Mouse (Mus musculus): ENCODE data around the gene Gm21992.

The Gm21992 gene

DNA sequence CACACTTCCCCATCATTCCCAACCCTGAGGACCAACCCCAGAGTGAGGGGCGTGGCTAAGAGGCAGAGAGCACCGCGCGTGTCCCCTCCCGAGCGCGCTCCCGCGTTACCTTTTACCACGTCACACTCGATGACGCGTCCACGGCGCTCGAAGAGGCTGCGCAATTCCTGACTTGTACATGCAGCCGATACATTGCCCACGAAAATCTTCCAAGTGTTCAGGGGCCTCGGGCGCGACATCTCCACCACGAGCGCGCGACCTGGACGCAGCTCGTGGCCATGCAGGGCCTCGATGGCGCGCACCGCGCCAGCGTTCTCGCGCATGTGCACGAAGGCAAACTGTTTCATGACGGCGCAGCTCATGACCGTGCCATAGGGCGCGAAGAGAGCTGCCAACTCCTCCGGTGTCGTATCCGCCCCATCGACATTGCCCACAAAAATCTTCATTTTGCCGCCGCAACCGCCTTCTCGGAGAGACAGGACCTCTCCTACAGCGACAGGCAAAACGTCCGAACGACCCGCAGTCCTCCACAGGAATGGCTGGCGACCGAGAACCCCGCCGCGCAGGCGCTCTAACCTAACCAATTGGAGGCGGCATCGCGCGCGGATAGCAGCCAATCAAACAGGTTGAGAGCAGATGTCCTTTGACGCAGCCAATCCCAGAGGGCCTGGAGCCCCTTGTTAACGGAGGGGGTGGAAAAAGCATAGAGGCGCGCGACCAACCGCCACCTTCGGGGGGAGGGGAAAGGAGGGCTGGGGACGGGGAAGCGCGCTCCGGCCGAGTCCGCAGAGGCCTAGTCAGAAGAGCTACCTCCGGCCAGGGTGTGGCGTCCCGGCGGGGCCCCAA lies at the start of gene Gm21992, which contains the start of gene Rbm14:
Gene Gm21992 (minus strand): TSS at position 550 of the 846 bp plus-strand sequence.
Gene Rbm14 (minus strand): TSS at position 572 of the 846 bp plus-strand sequence.
- CTCF ChIA-PET: no interaction called here

DNA sequence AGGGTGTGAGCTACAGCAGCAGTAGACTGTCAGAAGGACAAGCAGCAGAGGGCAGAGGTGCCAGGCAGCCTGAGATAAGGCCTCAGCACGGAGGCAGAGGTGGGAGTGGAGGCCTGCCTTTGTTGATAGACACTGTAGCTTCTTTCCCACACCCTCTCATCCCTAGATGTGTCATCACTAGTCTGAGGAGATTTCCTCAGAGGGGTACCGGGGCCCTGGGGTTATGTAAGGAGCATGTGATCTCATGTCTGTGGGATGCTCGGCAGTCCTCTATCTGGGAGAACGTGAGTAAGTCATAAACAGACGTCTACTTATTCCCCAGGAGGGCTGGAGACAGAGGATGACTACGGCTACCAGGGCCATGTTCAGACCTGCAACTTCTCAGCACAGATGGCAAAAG lies 47.7 kb upstream of the Gm21992 start:
- CTCF ChIA-PET: interaction anchor here (0.5 kb wide), 1 partner anchor 253 kb away, joined by 5 read pairs; no protein-coding TSS in a partner anchor

DNA sequence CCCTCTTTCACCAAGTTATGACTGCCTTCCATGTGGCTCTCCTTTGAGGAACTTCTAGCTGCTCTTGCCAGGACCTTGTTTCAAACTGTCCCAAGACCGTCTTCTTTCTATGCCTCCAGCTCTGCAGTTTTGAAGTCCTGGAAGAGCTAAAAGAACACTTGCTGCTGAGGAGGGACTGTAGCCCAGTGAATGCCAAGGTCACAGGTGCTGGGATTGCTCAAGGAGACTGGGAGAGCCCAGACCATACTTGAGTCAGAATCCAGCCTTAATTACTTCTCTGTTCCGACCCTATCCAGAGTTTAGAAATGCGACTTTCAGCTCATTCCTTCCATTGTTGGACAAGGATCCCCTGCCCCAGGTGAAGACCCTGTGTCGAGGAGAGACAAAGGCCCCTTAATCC lies 44.5 kb upstream of the Gm21992 start:
- CTCF ChIA-PET: no interaction called here

DNA sequence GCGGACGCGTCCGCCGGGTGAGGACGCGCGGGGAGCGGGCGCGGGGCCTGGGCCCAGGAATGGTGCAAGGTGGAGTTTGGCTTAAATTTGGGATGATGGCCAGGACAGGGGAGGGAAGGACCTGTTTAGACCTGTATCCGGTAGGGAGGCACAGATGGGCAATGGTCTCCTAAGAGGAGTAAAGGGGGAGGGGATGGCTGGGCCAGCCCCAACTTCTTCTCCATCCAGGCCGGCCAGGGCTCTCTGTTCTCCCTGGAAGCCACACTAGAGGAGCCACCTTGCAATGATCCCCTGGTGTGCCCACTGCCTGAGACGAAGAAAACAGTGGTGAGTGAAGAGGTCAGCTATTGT lies 44.0 kb upstream of the Gm21992 start:
- CTCF ChIA-PET: interaction anchor here (0.5 to 0.6 kb wide), 2 partner anchors 115 to 657 kb away, joined by 5 read pairs; no protein-coding TSS in a partner anchor

DNA sequence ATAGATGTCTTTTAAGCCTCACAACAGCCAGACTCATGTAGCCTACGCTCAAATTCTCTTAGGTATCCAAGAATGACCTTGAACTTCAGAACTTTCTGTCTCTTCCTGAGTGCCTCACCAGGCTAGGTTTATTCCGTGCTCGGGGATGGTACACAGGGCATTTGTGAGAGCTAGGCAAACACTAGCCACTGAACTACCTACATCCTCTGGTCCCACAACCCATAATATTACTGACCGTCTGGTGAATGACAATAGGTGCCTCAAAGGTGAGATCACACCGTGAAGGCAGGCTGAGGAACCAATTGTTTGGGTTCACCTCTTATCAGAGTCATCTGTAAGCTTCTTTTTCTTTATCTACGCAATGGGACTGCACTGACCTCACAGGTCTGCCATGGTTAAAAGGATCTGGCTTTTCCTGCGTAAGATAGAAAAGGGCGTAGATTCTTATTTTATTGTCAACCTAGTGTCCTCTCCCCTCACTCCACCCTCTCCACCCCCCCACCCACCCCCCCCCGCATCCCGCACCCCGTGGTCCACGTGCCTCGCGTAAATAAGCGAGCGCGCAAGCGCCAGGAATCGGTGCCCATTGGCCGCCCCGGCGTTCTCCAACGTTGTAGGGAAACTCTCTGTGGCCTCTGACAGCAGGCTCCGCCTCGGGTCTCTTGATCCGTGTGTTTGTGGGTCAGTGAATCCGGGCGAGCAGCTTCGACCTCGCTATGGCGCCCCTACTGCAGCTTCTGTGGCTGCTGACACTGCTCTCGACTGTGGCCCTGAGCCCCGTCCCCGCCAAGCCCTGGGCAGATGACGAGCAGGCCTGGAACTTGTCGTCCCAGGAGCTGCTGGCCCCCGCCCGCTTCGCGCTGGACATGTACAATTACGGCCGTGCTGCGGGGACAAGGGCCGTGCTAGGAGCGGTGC lies 43.4 kb upstream of the Gm21992 start, which contains the start of gene Ctsf:
Gene Ctsf (plus strand): TSS at position 579 of the 918 bp plus-strand sequence.
- CTCF ChIA-PET: interaction anchor here (0.5 to 0.6 kb wide), 2 partner anchors 116 to 657 kb away, joined by 5 read pairs; no protein-coding TSS in a partner anchor

DNA sequence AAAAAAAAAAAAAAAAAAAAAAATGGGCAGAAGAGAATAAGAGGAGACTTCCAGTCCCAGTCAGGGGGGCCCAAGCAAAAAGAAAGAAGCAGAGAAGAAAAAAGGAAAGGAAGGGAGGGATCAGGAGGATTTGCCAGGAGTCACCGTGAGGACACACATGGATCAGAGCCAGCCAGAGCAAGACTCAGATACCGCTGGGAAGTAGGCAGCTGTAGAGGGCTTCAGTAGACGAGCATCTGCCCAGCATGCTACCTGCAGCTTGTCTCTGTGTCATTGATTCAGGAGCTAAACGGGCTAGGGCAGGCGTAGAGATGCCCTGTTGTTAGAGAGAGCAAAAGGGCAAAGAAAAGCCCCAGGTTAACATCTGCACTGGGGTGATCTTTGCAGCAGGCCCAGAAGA lies 38.9 kb upstream of the Gm21992 start:
- CTCF ChIA-PET: no interaction called here

DNA sequence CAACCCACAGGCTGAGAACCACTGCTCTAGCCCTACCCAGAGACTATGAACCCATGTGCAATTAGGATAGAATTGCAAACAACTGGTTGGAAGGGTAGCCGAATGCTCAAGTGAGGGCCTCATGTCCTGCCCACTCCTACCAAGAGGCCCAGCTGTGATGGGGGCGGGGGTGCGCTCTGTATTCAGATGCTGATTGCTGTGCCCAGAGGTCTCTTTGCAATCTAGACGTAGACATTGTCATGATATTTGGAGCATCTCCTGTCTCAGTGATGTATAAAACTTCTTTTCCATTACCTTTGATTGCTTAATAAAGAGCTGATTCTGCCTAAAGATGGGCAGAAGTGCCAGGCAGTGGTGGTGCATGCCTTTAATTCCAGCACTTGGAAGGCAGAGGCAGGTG lies 38.4 kb upstream of the Gm21992 start:
- CTCF ChIA-PET: no interaction called here

DNA sequence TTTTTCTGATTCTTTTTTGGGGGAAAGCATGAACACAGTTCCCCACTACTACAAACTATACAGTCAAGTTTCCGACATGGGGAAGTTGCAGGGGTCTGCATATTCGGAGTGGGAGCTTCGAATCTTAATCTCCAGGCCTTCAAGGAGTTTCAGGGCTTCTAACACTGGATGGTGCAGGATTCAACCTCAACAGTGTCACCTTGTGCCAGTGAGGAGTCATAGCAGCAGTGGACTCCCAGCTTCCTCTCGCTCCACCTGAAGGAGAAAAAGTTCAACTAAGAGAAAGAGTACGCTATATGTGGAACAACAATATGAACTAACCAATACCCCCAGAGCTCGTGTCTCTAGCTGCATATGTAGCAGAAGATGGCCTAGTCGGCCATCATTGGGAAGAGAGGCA lies 36.1 kb upstream of the Gm21992 start:
- CTCF ChIA-PET: interaction anchor here (0.7 kb wide), 1 partner anchor 561 kb away, joined by 4 read pairs; no protein-coding TSS in a partner anchor

DNA sequence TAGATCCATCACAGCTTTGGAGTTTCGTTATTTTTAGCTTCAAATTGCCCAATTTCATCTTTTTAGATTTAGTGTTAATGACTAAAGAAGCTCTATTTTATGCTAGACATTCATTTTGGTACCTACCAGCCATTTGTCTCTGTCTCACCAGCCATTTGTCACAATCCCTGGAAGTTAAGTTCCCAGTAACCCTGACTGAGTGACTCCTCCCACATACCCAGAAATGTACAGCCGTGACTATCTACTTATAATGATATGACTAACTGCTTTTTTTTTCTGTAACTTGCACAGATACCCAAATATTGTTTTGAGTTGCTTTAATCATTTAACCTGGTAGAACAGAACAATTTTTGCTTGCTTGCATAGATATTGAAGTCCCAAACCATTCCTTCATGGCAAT lies 34.4 kb upstream of the Gm21992 start:
- CTCF ChIA-PET: no interaction called here

DNA sequence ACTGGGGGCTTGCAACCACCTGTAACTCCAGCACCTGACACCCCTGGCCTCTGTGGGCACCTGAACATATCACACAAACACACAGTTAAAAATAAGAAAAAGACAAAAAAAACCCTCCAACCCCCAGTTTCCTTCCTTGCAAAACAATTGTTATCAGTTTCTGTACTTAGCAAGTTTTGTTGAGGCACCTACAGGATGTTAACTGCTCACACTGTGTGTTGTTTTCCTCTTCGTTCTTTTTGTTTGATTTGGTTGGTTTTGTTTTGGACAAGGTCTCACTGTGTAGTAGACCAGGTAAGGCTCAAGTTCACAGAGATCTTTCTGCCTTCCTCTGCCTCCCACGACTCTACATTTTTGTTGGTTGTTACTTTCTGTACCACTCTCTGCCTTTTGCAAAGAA lies 31.2 kb upstream of the Gm21992 start:
- CTCF ChIA-PET: no interaction called here

DNA sequence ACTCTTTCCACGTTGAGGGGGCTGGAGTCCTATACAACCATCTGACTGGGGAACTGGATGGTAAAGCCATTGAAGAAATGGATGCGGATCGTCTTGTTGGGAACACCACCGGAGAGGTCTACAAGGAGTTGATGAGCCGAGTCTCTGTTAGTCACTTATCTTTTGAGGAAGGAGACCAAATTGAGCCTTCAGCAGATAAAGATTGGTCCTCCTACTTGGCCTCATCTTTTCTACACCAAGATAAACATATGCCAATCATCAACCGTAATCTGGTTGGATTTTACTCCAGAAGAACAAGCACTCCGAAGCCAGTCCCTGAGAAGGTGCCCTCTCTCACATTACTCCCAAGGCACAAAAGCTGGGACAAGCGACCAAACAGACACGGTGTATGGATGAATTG lies 29.4 kb upstream of the Gm21992 start:
- CTCF ChIA-PET: no interaction called here

DNA sequence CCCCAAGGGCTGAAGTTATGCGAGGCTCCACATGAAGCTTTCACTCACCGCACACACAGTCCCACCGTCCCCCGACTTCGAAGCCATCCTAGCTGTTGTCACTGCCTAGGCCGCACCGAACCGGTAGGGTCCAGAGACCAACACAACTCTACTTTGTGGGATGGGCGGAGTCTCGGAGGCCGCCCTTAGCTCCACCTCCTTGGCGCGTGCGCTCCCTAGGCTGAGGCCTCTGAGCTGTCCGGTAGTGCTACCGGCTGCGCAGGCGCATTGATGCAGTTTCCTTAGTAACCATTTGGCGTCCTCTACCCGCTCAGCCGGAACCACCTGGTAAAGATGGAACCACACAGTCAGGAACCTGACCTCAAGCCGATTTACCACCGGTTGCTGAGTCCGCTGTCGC lies 27.7 kb upstream of the Gm21992 start, which contains the start of the genes Ccs and Ccdc87:
Gene Ccs (minus strand): TSS at position 184 of the 400 bp plus-strand sequence.
Gene Ccdc87 (plus strand): TSS at position 218 of the 400 bp plus-strand sequence.
- CTCF ChIA-PET: interaction anchor here (0.8 kb wide), 1 partner anchor 63 kb away, joined by 4 read pairs; no protein-coding TSS in a partner anchor

DNA sequence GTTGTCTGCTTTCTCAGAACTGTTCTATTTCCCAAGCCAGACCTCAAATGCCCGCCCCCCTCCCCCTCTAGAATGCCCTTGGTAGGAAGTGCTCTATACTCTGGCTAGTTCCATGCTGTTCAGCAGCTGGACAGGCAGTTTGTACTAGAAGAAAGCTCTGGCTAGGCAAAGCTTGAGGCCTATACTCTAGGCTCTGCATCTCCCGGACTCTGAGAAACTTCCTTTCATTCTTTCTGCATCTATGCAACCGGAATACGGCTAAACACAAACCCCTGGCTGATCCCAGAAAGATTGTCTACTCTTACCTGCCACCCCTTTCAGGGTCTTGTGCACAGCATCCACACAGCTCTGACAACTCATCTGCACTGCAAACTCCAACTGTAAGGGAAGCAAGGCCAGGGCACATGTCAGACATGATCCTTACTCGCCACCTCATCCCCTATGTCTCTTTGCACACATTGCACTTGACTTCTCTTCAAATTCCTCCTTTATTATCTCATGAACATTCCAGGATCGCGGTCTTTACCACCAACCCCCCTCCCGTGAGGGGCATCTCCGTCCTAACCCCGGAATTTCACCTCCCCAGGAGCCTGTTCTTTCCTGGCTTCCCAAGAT lies 27.2 kb upstream of the Gm21992 start:
- CTCF ChIA-PET: interaction anchor here (0.8 kb wide), 1 partner anchor 64 kb away, joined by 4 read pairs; no protein-coding TSS in a partner anchor

DNA sequence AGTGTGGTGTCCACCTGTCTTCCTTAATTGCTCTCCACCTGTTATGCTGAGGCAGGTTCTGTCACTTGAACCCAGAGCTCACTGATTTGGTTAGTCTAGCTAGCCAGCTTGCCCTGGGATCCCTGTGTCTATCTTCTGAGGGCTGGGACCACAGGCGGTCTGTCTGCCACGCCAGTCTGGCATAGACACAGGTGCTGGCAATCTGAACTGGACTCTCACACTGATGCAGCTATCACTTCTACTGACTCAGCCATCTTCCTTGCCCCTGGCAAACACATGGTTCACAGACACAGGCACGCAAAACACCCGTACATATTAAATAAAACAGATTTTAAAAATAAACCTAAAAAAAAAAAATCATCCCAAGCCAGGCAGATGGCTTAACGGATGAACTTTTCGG lies 25.6 kb upstream of the Gm21992 start:
- CTCF ChIA-PET: no interaction called here

DNA sequence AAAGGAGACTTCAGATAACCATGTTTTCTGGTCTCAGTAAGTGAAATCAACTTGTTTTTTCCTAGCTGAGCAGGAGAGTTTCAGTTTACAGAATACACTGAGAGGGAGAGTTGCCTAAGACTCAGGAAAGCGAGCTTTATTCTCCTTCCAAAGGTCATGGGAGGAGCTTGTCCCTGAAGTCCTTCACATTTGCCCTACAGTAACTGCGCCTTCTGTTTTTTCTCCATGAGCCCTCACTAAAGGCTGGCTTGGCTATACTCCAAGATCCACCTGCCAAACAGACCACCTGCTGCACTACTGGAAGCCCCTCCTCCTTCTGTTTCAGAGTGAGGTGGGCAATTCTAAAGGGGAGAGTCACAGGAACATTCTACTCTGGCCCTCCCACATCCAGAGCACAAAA lies 24.7 kb upstream of the Gm21992 start:
- CTCF ChIA-PET: interaction anchor here (1.0 kb wide), 1 partner anchor 9 kb away, joined by 3 read pairs; no protein-coding TSS in a partner anchor

DNA sequence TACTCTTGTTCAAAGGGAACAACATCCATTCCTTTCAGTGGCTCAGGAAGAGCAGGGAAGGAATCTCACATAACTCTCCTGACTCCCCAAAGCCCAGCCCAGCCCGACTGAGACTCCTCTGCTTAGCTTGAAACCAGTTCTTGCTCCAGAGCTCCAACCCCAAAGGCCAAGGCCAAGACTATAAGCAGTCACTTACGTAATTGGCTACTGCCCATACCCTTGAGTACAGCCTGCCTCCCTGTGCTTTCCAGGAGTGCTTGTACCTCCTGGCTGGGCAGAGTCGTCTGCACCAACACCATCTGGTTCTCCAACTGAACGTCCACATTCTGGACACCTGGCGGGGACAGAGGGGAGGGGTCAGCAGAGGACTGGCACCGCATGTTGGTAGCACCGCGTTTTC lies 22.6 kb upstream of the Gm21992 start:
- CTCF ChIA-PET: interaction anchor here (0.6 kb wide), 1 partner anchor 89 kb away, joined by 13 read pairs; no protein-coding TSS in a partner anchor

DNA sequence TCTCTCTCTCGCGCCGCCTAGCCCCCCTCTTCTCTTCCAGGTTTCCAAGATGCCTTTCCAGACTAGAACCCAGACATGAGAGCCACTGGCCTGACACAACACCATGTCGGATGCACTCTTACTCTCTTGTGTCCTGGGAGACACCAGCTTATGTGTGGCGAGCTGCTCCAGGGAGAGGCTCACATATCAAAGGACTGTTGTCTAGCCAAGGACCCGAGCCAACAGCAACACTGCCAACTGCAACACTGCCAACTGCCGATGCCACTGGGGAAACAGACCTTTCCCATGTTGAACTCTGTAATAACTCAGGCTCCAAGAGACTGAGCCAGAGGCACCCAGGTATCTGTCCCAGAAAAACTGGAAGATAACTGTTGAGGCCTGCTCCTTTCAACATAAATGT lies 17.7 kb upstream of the Gm21992 start:
- CTCF ChIA-PET: no interaction called here

DNA sequence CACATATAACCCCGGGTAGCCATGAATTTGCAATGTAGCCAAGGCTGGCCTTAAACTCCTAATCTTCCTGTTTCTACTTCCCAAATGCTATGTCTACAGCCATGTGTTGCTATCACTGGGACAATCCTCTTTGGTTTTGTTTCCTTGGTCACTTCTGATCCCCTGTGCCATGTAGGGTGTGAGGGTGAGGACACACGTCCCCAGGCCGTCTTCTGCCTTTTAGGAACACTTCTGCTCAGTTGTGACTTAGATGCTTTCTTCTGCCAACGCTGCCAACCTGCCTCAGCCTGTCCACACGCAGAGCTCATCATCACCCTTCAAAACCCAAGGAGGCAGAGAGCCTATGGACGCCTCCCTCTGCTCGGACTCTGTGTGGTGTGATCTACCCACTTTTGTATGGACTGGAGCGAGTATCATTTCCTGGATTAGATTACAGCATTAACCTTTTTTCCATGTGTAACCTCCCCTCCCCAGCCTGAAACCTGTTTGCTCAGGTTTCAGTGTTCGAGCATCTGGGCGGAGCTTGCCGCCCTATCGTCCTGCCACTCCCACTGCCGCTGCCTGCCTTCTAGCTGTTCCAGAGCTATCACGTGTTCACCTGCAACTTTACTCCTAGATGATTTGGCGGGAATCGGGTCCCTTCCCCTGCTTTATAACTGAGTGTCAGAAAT lies 17.2 kb upstream of the Gm21992 start:
- CTCF ChIA-PET: no interaction called here

DNA sequence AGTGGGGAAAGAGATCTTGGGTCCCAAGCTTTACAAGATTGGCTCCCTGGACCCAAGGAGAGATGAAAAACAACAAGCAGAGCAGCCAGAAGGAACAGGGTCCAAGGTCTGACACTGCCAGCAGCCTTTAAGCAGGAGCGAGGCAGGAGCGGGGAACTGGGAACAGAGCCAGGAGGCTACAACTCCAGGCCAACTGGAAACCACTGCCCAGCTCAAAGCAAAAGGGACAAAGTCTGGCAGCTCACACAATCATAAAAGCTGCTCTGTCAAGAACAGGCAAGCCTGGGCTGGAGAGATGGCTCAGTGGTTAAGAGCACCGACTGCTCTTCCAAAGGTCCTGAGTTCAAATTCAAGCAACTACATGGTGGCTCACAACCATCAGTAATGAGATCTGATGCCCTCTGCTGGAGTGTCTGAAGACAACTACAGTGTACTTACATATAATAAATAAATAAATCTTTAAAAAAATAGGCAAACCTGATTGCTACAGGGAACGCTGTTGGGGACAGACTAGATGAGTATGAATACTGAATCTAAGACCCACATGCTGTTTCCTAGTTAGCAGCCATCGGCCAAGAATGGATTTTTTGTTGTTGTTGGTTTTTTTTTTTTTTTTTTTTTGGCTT lies 9.4 kb upstream of the Gm21992 start:
- CTCF ChIA-PET: no interaction called here

DNA sequence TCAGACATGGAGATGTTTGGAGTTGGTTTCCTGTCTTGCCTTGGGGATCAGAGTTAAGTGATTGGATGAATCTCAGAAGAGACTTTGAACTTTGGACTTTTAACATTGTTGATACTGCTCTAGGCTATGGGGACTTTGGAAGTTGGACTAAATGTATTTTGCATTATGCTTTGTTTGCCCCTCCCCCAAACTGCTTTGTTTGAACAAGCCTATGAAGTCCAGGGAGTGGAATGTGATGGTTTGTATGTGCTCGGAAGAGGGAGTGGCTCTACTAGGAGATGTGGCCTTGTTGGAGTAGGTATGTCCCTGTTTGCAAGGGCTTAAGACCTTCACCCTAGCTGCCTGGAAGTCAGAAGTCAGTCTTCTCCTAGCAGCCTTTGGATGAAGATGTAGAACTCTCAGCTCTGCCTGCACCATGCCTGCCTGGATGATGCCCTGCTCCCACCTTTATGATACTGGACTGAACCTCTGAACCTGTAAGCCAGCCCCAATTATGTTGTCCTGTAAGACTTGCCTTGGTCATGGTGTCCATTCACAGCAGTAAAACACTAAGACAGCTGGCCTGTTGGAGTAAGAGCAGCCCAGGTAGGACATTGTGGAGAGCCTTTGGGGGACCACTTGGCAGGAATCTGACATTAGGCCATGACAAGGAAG lies 5.9 kb upstream of the Gm21992 start:
- CTCF ChIA-PET: no interaction called here

Measured in spleen, embryonic (tissue).